Mouse (Mus musculus): ENCODE results near the gene Atad2b.

GRCm38 (mm10) chr12:4953156-4953555 lies 36.0 kb downstream of the Atad2b start:
- TF ChIP-seq POLR2A (IDR thresholded peaks at IDR 0.05; ENCODE audit: control insufficient read depth, extremely low read depth, insufficient read depth, low read length, poor library complexity): no peak
- TF ChIP-seq CTCF (IDR thresholded peaks at IDR 0.05; ENCODE audit: borderline replicate concordance, control insufficient read depth, extremely low read depth, insufficient read depth, low read length, poor library complexity): no peak
